Mouse (Mus musculus): Measurements from ENCODE around the gene Msantd2. TPM values are rescaled to one million over a fixed set of nuclear protein-coding genes. Genes with fewer than 3 reads are reported as not detected.

The Msantd2 gene
- total and polyA plus RNA-seq, 2 experiments from 2014 or later, result 19.5 to 43.3 TPM

DNA sequence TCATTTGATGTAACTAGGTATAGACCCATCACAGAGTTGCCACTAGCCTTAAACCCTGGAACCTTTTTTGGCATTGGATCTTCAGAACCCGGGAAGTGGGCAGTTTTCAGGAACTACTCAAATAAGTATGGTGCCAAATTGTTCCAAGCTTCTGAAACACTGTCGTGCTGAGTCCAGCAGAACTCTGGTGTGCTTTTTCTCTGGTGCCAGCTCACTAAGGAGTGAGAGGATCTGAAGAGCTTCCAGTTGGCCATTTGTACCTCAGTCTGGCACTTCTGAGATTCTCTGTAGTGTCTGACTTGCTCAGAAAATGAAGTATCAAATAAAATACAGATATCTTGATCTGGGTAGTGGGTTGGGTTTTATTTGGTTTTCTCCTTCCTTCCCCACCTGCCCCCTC lies 30.9 kb downstream of the Msantd2 start:
- Histone ChIP-seq H3K4me3 (ENCODE audit: low read depth, low read length) (no peak overlapping the region), H3K9ac (no peak overlapping the region), H3K27me3 (ENCODE audit: insufficient read depth, low read length) (no peaks in the 10 kb centered on the region), H3K4me1 (ENCODE audit: insufficient read depth) (no peaks in the 10 kb centered on the region), H3K36me3 (ENCODE audit: insufficient read depth) (peaks cover 18% of the 10 kb centered on the region), H3K27ac (ENCODE audit: low read depth, low read length) (no peak overlapping the region), H3K9me3 (ENCODE audit: low read length) (no peaks in the 10 kb centered on the region), H3K4me2 (ENCODE audit: low read depth) (no peak overlapping the region)
- ATAC-seq, result no peak
- 77% methylated on average over 2 of the region's 2 CpGs for WGBS
- no peak for DNase-seq
- no peak for TF ChIP-seq CTCF (IDR thresholded peaks at IDR 0.05; ENCODE audit: low read depth)

GRCm38 (mm10) chr9:37525461-37525860 lies 36.3 kb downstream of the Msantd2 start:
- no peak for TF ChIP-seq CTCF (IDR thresholded peaks at IDR 0.05; ENCODE audit: low read depth)
- Histone ChIP-seq H3K36me3 (ENCODE audit: insufficient read depth) (peaks cover 23% of the 10 kb centered on the region; the same call in 1 of the 2 replicates), H3K4me3 (ENCODE audit: low read depth, low read length) (no peak overlapping the region), H3K27me3 (ENCODE audit: insufficient read depth, low read length) (peaks cover 29% of the 10 kb centered on the region), H3K4me1 (ENCODE audit: insufficient read depth) (no peaks in the 10 kb centered on the region), H3K4me2 (ENCODE audit: low read depth) (no peak overlapping the region), H3K9me3 (ENCODE audit: low read length) (no peaks in the 10 kb centered on the region), H3K9ac (no peak overlapping the region), H3K27ac (ENCODE audit: low read depth, low read length) (no peak overlapping the region)
- WGBS, result 91% methylated on average over 2 of the region's 2 CpGs
- DNase-seq (no peak), ATAC-seq (no peak)

- H3K27ac ChIP-seq (ENCODE audit: low read depth, low read length), result no peak overlapping the region
- no peaks in the 10 kb centered on the region for H3K9me3 ChIP-seq (ENCODE audit: low read length)
- no peak overlapping the region for H3K9ac ChIP-seq
- H3K4me2 ChIP-seq (ENCODE audit: low read depth), result no peak overlapping the region
- peak; percentile 25; the same call in 1 of the 2 replicates for TF ChIP-seq CTCF (IDR thresholded peaks at IDR 0.05; ENCODE audit: low read depth)
- H3K27me3 ChIP-seq (ENCODE audit: insufficient read depth, low read length), result peaks cover 31% of the 10 kb centered on the region
- H3K4me3 ChIP-seq (ENCODE audit: low read depth, low read length), result no peak overlapping the region
- WGBS, result 37% methylated on average over 21 of the region's 21 CpGs
- no peak for ATAC-seq
- peaks cover 23% of the 10 kb centered on the region; the same call in 1 of the 2 replicates for H3K36me3 ChIP-seq (ENCODE audit: insufficient read depth)
- no peak for DNase-seq
- H3K4me1 ChIP-seq (ENCODE audit: insufficient read depth), result no peaks in the 10 kb centered on the region
These were observed 37.6 kb downstream of the Msantd2 start for GRCm38 (mm10) chr9:37526443-37527395.

- DNase-seq (no peak), ATAC-seq (no peak)
- H3K9ac ChIP-seq, result no peak within 1 kb of the TSS
- WGBS, result 14% methylated on average over 41 of the region's 41 CpGs
- peaks cover 23% of the 10 kb centered on the region; the same call in 1 of the 2 replicates for H3K36me3 ChIP-seq (ENCODE audit: insufficient read depth)
- no peaks in the 10 kb centered on the region for H3K4me1 ChIP-seq (ENCODE audit: insufficient read depth)
- no peak within 1 kb of the TSS; the same call in 1 of the 2 replicates for H3K27ac ChIP-seq (ENCODE audit: low read depth, low read length)
- peak within 1 kb of the TSS; percentile 58; the same call in 1 of the 2 replicates for H3K4me2 ChIP-seq (ENCODE audit: low read depth)
- no peaks in the 10 kb centered on the region for H3K9me3 ChIP-seq (ENCODE audit: low read length)
- TF ChIP-seq CTCF (IDR thresholded peaks at IDR 0.05; ENCODE audit: low read depth), result no peak
- peak within 1 kb of the TSS; percentile 18; the same call in 1 of the 2 replicates for H3K4me3 ChIP-seq (ENCODE audit: low read depth, low read length)
- H3K27me3 ChIP-seq (ENCODE audit: insufficient read depth, low read length), result peaks cover 31% of the 10 kb centered on the region
These were observed 38.5 kb downstream of the Msantd2 start, which contains the start of gene Esam for GRCm38 (mm10) chr9:37527396-37528224. Gene Esam (plus strand): TSS chr9:37528078.

- H3K4me2 ChIP-seq (ENCODE audit: low read depth), result no peak overlapping the region
- H3K27me3 ChIP-seq (ENCODE audit: insufficient read depth, low read length), result peaks cover 31% of the 10 kb centered on the region
- peak overlapping the region; percentile 18; the same call in 1 of the 2 replicates for H3K4me3 ChIP-seq (ENCODE audit: low read depth, low read length)
- no peak overlapping the region; the same call in 1 of the 2 replicates for H3K27ac ChIP-seq (ENCODE audit: low read depth, low read length)
- H3K9ac ChIP-seq, result no peak overlapping the region
- TF ChIP-seq CTCF (IDR thresholded peaks at IDR 0.05; ENCODE audit: low read depth), result no peak
- DNase-seq, result no peak
- 39% methylated on average over 9 of the region's 9 CpGs for WGBS
- H3K9me3 ChIP-seq (ENCODE audit: low read length), result no peaks in the 10 kb centered on the region
- peaks cover 18% of the 10 kb centered on the region; the same call in 1 of the 2 replicates for H3K36me3 ChIP-seq (ENCODE audit: insufficient read depth)
- no peaks in the 10 kb centered on the region for H3K4me1 ChIP-seq (ENCODE audit: insufficient read depth)
- no peak for ATAC-seq
These were observed 39.3 kb downstream of the Msantd2 start for GRCm38 (mm10) chr9:37528225-37528970.

Measured in forebrain, postnatal 0 days (tissue).